Mouse (Mus musculus): ENCODE measurements around the gene Erf. TPM values are rescaled to one million over a fixed set of nuclear protein-coding genes. Genes with fewer than 3 reads are reported as not detected.
A peak's percentile ranks its signal among the peaks of the same experiment; 100 is the strongest.

Gene Erf
- total RNA-seq, 2 experiments from 2014 or later, result 33.0 to 42.3 TPM

- peak; percentile 85 for DNase-seq
These were observed 11.5 kb downstream of the Erf start for GRCm38 (mm10) chr7:25238829-25239623.

DNA sequence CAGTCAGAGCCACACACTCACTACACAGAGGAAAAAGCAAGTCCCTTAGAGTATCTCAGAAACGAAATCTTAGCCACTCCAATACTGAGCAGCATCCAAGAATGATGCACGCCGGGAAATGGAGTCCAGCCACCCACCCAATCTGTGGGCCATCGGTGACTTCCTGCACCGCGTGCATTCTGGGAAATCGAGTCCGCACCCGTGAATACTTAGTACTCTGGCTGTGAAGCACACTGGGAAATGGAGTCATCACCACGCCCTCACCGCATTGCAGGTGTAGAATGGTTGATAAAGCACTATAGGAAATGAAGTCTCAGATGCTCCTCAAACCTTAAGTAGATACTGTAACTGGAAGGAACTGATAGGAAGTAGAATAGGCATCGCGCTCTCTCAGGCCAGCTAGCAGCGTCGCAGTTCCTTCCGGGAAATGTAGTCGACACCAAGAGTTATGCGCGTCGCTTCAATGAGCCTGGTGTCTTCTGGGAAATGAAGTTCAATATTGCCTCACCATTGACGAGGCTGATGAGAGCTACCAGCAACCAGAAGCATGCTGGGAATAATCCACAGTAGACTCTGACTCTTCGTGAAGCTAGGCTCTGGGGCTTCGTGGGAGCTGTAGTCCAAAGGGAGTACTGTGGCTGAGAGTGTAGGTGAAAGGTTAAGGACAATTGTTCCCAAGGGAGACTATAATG, 12.4 kb downstream of the Erf start:
- DNase-seq, result peak; percentile 90

DNA sequence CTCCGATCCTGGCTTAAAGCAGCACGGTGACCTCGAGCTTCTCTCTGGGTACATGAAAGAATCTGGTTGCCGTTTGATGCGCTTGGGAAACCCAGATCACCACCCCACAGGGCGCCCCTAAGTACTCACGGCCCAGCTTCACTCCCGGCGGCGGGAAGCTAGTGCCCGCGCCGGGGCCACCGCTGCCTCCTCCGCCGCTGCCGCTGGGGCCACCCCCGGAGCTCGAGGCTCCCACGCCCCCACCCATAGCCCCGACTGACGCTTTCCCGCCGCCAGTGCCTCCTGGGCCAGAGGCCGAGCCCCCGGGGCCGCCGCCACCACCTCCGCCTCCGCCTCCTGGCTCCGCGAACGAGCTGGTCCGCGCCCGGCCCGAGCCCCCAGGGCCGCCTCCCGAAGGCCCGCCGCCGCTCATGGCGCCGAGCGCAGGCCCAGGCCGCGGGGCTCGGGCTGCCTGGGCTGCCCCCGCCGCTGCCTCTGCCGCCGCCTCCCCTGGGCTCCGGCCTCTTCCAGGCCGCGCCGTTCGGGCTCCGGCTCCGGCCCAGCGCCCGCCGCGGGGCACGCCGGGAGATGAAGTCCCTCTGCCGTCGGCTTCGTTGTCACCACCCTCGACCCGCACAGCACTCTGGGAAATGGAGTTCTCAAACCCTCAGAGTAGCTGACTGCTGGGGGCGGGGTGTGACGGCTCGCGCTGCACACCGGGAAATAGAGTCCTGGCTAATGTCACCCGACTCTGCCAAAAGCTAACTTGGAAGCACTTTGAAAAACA, 13.1 kb downstream of the Erf start, which contains the start of gene Gsk3a:
Gene Gsk3a (minus strand): TSS at position 603 of the 766 bp plus-strand sequence.
- DNase-seq, result peak; percentile 98

DNA sequence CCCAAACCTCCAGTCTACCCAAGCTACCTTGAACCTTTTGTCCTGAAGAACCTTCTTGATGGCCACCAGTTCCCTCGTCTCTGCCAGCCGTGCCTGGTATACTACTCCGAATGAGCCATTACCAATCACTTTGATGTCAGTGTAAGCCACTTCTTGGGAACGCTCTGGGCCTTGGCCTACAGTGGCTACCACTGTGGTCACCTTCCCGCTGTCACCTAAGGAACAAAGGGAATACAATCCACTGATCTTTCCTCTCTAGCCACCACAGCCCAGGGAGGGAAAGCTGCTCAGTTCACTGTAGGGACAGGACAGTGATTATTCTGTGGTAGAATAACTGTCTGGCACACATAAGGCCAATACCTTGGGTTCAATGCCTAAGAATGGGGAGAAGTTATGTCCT, 15.0 kb downstream of the Erf start:
- no peak for DNase-seq

DNA sequence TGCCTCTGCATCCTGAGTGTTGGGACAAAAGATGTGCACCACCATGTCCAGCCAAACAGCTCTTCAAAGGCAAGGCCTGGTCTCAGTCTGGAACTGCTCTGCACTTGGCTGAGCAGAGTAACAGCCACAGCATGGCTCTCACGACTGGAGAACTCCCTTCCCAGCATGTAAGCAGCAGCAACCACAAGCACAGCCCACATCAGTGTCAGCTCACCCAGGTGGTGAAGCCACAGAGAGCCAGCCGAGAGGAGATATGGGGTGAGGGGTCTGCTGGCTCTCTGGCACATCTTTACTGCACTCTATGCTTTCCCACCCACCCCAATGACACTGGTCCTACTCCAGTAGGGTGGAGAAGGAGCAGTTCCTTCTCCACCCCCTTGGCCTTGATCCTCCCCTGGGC, 17.5 kb downstream of the Erf start:
- DNase-seq, result no peak

- DNase-seq, result no peak
These were observed 18.4 kb downstream of the Erf start for GRCm38 (mm10) chr7:25232101-25232648.

GRCm38 (mm10) chr7:25230690-25231285, 19.8 kb downstream of the Erf start:
- DNase-seq, result no peak

- no peak for DNase-seq
These were observed 22.8 kb downstream of the Erf start for GRCm38 (mm10) chr7:25227523-25228300.

DNA sequence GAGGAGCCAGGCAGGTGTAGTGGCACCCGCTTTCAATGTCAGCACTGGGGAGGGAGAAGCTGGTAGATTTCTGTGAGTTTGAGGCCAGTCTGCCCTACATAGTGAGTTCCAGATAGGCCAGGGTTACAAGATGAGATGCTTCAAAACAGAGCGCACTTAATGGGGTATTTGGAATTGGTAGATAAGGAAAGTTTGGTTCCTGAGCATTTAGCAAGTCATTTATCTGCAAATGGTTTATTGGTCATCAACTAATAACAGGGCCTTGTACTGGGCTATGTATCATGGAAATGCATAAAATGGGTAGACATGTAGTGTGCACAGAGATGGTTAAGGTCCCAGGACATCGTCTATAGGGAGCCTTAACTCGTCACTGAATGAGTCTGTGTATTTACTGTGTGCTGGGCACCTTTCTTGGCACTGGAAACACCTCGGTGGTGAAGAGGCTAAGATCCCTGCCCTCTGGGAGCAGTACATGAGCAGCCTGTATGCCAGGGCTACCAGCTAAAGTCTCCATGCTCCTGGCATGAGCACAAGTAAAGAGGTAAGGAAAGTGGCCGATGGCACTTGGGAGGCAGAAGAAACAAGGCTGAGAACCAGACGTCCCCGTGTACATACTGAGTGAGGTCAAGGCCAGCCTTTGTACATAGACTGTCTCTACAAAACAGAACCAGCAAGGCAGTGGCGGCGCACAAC, 28.1 kb downstream of the Erf start:
- no peak for DNase-seq

DNA sequence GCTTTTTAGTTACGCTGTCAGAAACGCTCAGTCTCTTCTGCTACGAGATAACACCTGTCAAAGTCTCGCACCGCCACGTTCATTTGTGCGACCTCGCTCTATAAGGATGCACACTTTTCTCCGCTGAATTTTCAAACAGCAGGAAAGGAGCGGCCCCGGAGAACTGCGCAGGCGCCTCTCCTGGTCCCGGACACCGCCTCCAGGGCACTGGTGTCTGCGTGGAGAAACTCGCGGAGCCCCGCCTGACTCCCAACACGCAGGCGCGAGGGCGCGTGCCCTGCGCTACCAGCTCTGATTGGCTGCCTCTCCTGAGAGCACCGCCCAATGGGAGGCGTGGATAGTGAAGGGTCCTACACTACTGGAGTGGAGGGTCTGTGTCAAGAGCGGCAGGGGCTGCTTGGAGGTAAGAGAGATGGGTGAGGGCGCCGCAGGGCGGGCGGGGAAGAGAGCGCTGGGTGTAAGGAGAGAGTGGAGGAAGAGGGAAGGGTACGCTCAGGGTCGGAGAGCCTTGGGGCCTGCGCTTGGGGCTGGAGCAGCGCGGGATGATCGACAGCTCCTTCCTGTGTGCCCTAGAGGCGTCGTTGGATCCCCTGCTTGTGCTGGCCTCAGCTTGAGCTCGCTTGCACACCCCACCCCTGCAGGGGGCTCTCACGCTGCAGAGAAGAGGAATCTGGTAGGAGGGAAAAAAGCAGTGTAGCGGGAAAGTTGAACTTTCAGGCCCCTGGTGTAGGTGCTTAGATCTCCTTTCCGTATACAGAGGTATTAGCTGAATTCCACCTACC, 29.3 kb downstream of the Erf start, which contains the start of gene Zfp526:
Gene Zfp526 (plus strand): TSS at position 324 of the 782 bp plus-strand sequence.
- peak; percentile 98 for DNase-seq

DNA sequence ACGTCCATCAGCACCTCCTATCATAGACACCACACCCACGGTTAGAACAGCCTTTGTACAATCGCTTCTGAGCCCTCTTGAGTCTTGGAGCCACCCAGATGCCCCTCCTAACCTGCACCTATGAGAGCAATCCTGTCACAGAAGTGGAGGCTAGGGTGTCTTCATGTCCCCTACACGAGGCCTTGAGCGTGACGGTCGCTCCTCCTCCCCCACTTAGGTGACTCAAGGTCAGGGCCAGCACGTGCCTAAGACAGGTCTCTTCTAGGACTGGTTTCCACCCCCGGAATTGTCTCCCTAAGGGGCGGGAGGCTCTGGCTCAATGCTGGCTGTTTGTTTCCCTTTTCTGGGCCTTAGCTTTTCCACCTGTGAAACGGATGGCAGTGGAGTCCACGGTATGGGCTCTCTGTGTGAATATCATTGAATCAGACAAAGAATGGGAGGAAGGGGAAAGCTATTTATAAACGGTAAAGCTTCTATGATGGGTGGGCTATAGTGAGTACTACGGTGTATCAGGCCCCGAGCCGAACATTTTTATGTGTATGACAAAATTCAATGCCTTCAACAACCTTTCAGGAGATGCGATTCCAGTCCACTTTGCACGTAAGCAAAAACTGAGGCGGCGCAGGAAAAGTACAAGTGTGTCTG, 30.0 kb downstream of the Erf start, which contains the start of gene Dedd2:
Gene Dedd2 (minus strand): TSS at position 159 of the 645 bp plus-strand sequence.
- peak; percentile 55 for DNase-seq

DNA sequence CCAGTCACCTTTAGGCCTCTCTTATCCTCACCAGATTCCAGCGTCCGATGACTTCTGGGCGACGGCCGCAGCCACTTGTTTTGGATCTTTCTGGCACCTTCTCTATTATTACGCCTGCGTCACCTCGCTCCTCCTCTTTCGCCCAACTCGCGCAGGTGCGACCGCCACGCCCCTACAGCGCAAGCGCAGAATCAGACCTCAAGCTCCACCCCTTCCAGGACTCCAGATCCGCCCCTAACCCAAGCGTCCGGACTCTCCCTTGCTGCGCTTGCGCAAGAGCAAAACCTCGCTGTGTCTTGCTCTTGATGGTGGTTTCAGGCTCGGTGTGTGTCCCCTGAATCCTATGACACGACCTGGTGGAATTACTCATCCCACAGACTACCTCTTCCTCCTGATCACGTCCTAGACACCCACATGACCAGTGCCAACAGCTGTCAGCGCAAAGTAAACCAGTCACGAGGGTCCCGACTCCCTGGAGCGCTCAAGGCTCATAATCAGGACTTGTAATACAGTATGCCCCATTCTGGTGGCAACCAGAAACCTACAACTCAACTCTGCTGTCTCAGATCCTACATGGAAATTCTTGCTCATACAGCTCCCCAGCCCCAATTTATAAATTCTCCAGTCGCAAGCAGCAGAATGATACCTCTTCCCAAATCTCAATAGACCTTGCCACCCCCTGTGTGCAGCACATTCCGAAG, 30.7 kb downstream of the Erf start:
- DNase-seq, result peak; percentile 96

DNA sequence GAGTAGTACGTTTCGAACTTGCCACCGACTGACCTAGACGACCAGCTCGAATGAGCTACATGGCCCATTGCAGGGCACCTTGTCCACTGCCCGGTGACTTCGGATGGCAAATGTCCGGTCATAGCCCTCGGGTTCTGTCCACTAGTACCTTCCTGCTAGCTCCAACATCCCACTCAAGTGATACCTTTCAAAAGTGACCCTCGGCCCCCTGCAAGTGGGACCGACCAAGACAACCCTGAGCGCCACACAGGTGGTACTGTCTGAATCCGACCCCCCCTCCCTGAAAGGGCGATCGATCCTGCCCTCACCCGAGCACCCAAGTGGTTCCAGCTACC, 31.2 kb downstream of the Erf start:
- DNase-seq, result no peak

DNA sequence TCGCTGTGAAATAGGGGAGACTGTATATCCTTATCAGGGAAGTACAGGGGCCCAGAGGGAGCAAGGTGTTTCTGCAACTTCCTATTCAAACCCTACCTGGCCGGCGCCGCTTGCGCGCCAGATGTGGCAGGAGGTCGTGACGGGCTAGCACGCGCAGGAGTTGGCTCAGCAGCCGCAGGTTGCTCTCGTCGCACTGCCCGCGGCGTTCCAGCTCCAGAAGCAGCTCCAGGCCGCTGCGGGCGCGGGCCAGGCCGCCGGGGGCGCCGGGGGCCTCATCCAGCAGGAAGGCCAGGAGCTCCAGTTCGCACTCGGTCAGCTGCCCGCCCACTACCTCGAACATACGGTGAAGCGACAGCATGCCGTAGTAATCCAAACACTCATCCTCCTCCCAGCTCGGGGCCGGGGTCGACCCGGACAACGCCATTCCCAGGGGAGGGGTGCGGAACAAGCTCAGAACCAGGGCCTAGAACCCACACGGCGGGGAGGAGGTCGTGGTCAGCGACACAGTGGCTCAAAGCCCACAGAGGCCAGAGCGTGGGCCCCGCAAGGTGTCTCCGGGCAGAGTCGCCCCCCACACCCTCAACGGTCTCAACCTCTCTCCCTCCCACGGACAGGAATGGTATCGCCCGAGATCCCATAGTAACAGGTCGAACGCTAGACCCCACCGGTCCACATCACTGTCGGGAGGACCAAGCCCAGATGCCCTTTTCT, 31.7 kb downstream of the Erf start:
- peak; percentile 59 for DNase-seq

DNA sequence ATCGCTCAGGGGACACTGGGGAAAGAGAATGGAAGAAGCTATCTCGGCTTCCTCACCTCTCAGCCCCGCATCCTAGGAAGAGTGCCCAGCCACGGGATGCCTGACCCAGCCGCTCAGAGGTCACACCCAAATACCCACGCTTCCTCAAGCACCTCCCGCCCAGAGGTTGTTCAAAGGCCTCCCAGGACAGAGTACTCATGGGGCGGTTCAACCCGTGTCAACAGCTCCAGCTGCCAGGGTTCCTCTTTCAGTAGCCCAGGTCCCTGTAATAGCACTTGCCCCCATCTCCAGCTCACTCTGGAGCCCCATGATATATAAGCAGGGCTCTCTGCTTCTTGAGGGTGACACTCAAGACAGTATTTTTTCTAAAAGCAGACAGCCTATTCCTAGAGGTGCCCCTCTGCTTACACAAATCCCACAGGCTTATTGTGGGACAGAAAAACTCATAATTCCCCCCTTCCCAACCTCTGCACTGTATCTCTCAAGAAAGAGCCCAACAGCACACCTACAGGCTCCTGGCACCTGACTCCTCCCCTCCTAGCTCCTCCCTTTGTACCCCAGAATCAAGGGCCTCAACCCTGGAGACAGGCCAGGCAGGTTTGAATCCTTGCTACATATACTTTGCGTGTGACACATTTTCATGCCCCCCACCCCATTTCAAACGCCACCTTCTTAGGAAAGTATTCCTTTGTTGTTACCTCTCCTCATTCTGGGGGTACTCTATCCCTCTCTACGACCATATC, 32.7 kb downstream of the Erf start:
- no peak for DNase-seq

DNA sequence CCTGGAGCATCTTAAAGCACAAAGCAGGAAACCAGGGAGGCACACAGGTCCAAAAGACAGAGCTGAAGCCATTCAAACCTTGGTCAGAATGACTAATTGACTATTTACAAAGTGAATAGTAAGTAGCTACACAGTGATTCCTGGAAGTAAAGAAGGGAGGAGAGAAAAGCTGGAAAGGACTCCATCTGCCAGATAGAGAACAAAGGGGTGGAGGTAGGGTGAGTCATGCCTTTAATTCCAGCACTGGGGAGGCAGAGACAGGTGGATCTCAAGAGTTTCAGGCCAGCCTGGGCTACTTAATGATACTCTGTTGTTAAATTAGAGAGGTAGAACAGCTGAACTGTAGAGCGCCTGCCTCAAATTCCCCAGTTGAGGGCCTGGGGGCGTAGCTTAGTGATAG, 36.4 kb downstream of the Erf start:
- no peak for DNase-seq

DNA sequence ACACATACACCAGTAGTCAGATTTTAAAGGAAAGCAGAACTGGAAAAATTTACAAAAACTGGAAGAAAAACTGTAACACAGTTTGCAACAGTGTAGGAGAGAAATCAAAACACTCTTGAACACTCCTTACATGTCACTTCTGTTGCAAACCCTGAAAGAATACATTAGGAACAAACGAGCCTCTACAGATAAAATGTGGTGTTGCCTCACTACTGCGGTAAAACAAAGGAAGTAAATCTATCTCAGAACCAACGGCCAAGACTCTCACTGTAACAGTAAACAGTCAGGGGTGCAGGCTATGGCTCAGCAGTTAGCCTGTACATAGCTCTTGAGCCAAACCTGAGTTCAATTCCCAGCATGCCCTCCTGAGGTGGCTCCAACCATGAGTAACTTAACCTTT, 37.5 kb downstream of the Erf start:
- no peak for DNase-seq
